8 mouse cellular contexts compared by ENCODE assay signal in the genomic region with DNA sequence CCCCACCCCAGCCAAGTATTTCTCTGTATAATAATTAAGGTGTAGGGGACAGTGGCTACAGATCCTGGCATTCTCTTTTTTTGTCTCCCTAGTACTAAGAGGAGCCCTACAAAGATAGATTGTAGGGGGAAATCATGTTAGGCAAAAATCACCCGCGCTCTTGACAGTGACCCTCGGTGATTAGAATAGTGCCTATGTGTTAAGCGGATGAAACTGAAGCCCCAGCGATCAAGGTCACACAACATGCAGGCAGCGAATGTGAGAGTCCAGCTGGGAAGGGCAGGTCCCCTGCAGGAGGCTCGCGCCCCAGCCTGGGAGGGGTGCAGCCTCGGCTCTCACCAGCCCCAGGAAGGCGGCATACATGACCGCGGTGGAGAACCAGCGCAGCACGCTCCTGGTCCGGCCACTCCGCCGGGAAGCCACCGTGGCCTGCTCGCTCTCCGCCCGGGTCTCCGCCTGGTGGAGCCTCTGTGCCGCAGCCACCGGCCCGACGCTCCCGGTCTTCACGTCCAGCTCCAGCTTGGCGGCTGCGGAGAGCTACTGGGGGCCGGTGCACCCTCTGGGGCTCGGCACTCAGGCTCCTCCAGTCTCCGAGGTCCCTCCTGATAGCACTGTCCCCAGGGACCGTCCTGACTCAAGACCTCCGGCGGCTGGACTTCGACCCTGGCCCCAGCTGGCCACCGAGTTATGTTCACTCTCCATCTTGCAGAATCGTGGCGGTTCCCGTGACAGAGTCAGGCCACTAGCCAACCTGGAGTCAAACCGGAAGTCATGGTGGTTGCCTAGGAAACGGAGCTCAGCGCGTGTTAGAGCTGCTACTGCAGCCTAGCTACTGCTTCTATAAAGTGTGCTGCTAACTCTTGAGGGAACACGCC. TPM values are rescaled to one million over a fixed set of nuclear protein-coding genes. Genes with fewer than 3 reads are reported as not detected.
DNase-seq lines count a peak whose midpoint lies in the region; ATAC-seq and TF ChIP-seq lines count a peak whose summit lies in the region.

Mfsd4b1 (minus strand) TSS at position 715 of the 875 bp plus-strand sequence.

- no peaks in the 10 kb centered on the region for H3K27me3 ChIP-seq in cerebellum, adult 2 months (ENCODE audit: control insufficient read depth, insufficient read depth, low read length)
- H3K27me3 ChIP-seq in forebrain, postnatal 0 days (ENCODE audit: insufficient read depth, low read length), result no peaks in the 10 kb centered on the region

- H3K9ac ChIP-seq in forebrain, postnatal 0 days, result peak within 1 kb of the TSS; percentile 80

- WGBS in cerebellum, adult 2 months, result 1% methylated on average over 46 of the region's 46 CpGs
- 1% methylated on average over 46 of the region's 46 CpGs for WGBS in forebrain, postnatal 0 days
- 2% methylated on average over 46 of the region's 46 CpGs for WGBS in lung, adult 2 months

- H3K4me3 ChIP-seq in cerebellum, adult 2 months (replicated peaks; ENCODE audit: insufficient read depth, low read depth, low read length), result peak within 1 kb of the TSS; percentile 80
- H3K4me3 ChIP-seq in forebrain, postnatal 0 days (ENCODE audit: low read depth, low read length), result peak within 1 kb of the TSS; percentile 74
- peak within 1 kb of the TSS; percentile 76 for H3K4me3 ChIP-seq in layer of hippocampus, adult 2 months
- H3K4me3 ChIP-seq in lung, adult 2 months (replicated peaks; ENCODE audit: extremely low read depth, low read depth, low read length), result peak within 1 kb of the TSS; percentile 56

- peak; percentile 82 for DNase-seq in ES-CJ7 (ENCODE audit: low read depth, low spot score)
- DNase-seq in cerebellum, adult 2 months, result peak; percentile 90 to 92
- DNase-seq in forebrain, postnatal 0 days, result peak; percentile 95
- DNase-seq in heart, postnatal 4 days, result peak; percentile 88
- DNase-seq in layer of hippocampus, adult 2 months (ENCODE audit: low spot score in 2 of 2), result peak; percentile 89 to 92
- DNase-seq in lung, adult 2 months, result peak; percentile 63
- peak; percentile 47 to 72 for DNase-seq in thymus, adult 18-20 months

- no peaks in the 10 kb centered on the region for H3K36me3 ChIP-seq in forebrain, postnatal 0 days (ENCODE audit: insufficient read depth)

- no peaks in the 10 kb centered on the region for H3K9me3 ChIP-seq in forebrain, postnatal 0 days (ENCODE audit: low read length)

- H3K4me1 ChIP-seq in cerebellum, adult 2 months (ENCODE audit: control insufficient read depth, insufficient read depth, low read length), result peaks cover 3% of the 10 kb centered on the region; the same call in 1 of the 2 replicates
- H3K4me1 ChIP-seq in forebrain, postnatal 0 days (ENCODE audit: insufficient read depth), result no peaks in the 10 kb centered on the region
- H3K4me1 ChIP-seq in lung, adult 2 months (ENCODE audit: control insufficient read depth, insufficient read depth, low read length), result peaks cover 3% of the 10 kb centered on the region

- TF ChIP-seq CTCF in cerebellum, adult 2 months (IDR thresholded peaks at IDR 0.05; ENCODE audit: borderline replicate concordance, insufficient read depth, low read depth, low read length), result peak; percentile 17; the same call in 1 of the 2 replicates
- TF ChIP-seq CTCF in forebrain, postnatal 0 days (IDR thresholded peaks at IDR 0.05; ENCODE audit: low read depth), result peak; percentile 43; the same call in 1 of the 2 replicates
- peak; percentile 56 for TF ChIP-seq CTCF in layer of hippocampus, adult 2 months (conservative IDR thresholded peaks at IDR 0.05)
- no peak for TF ChIP-seq CTCF in lung, adult 2 months (IDR thresholded peaks at IDR 0.05; ENCODE audit: insufficient read depth, low read length)

- TF ChIP-seq POLR2A in cerebellum, adult 2 months (IDR thresholded peaks at IDR 0.05; ENCODE audit: borderline replicate concordance, insufficient read depth, low read length), result peak; percentile 65; the same call in 1 of the 2 replicates
- TF ChIP-seq POLR2A in lung, adult 2 months (IDR thresholded peaks at IDR 0.05; ENCODE audit: borderline replicate concordance, extremely low read depth, low read depth, low read length), result peak; percentile 27; the same call in 1 of the 2 replicates

- H3K27ac ChIP-seq in cerebellum, adult 2 months (ENCODE audit: insufficient read depth, low read length), result peak within 1 kb of the TSS; percentile 60
- peak within 1 kb of the TSS; percentile 88 for H3K27ac ChIP-seq in forebrain, postnatal 0 days (ENCODE audit: low read depth, low read length)
- peak within 1 kb of the TSS; percentile 96 for H3K27ac ChIP-seq in layer of hippocampus, adult 2 months

- H3K4me2 ChIP-seq in forebrain, postnatal 0 days (ENCODE audit: low read depth), result peak within 1 kb of the TSS; percentile 90

- peak; percentile 98 for ATAC-seq in forebrain, postnatal 0 days
- peak; percentile 58; the same call in 1 of the 2 replicates for ATAC-seq in neutrophil, adult 5-6 weeks (ENCODE audit: extremely low read depth, insufficient number of reproducible peaks, low FRiP score, poor library complexity, severe bottlenecking)

RNA-seq across cellular contexts. Expression of gene Mfsd4b1, which starts in this region (rescaled TPM):
- 0.62 and 0.69 TPM in 2 replicates for polyA plus RNA-seq in cerebellum, adult 2 months (2012; rRNA removed)
- 0.15 and 0.62 TPM in 2 replicates for total RNA-seq in forebrain, postnatal 0 days (2014; rRNA removed)
- 0.21 and 0.94 TPM in 2 replicates for polyA plus RNA-seq in forebrain, postnatal 0 days (2015; fragmentation: Nextera tagmentation; extraction: Ambion mirVana)
- 1 to 10 TPM in 1 of 2 experiments, under 1 TPM in 1; 0.69 to 1.4 TPM for total RNA-seq in heart, postnatal 4 days (2021)
- total RNA-seq in layer of hippocampus, adult 2 months (2021), result 1 to 10 TPM; 1.2 to 1.7 TPM
- polyA plus RNA-seq in lung, adult 2 months (2012; rRNA removed), result 0.96 and 1.1 TPM in 2 replicates
- total RNA-seq in neutrophil, adult 5-6 weeks (2017), result not detected in 2 replicates

Comparison
In these comparisons a context has a peak if more than half of its experiments do, and no peak if none do; other contexts are left out.
1. Peak in every context shown above with its lines: DNase-seq, ATAC-seq, H3K4me3 ChIP-seq and H3K27ac ChIP-seq.
2. Peak in DNase-seq, H3K4me3 ChIP-seq and H3K27ac ChIP-seq in cerebellum, adult 2 months; RNA of the gene not detected or under 1 TPM.
3. Peak in DNase-seq, ATAC-seq, H3K4me3 ChIP-seq, H3K27ac ChIP-seq, H3K9ac ChIP-seq and H3K4me2 ChIP-seq in forebrain, postnatal 0 days; RNA of the gene not detected or under 1 TPM.
4. Peak in ATAC-seq in neutrophil, adult 5-6 weeks; RNA of the gene not detected or under 1 TPM.